Mouse (Mus musculus) olfactory bulb, adult 2 months (tissue): ENCODE measurements around the gene Zcchc18.

Experiments
- CTCF ChIP-seq: fragments of 200-500 bp; IDR thresholded peaks from 2 replicates; pipeline ENCODE4 v1.5.1; 2012; ENCODE audit warnings: low read depth, mild to moderate bottlenecking, low read length, moderate library complexity; ENCODE audit not compliant: insufficient read depth
- POLR2A ChIP-seq: fragments of 200-500 bp; IDR thresholded peaks from 2 replicates; pipeline ENCODE4 v1.6.1; 2012; ENCODE audit warnings: mild to moderate bottlenecking, low read depth, low read length, moderate library complexity; ENCODE audit not compliant: insufficient read depth

GRCm38 (mm10) chrX:137030916-137031315 is 38.0 kb downstream of the Zcchc18 start:
- TF ChIP-seq CTCF (no peak), POLR2A (no peak)
